Mouse (Mus musculus): Measurements from ENCODE around the gene Nelfcd. TPM values are rescaled to one million over a fixed set of nuclear protein-coding genes. Genes with fewer than 3 reads are reported as not detected.

The Nelfcd gene
- total RNA-seq, 1 experiment: 63.8 TPM

GRCm38 (mm10) chr2:174428996-174429591, 13.5 kb downstream of the Nelfcd start:
- peaks cover 67% of the 10 kb centered on the region for H3K36me3 ChIP-seq (ENCODE audit: control insufficient read depth, insufficient read depth, low read length, poor library complexity, severe bottlenecking)
- H3K9ac ChIP-seq (ENCODE audit: insufficient read depth, low read depth, low read length, poor library complexity, severe bottlenecking): no peak overlapping the region
- DNase-seq (ENCODE audit: low read depth, low spot score): no peak
- peaks cover 0 to 7% of the 10 kb centered on the region in 2 experiments; a peak in 1 of 4 replicates for H3K4me1 ChIP-seq (ENCODE audit: control insufficient read depth in 2 of 2, insufficient read depth in 2 of 2, low read length in 2 of 2, poor library complexity in 1 of 2)
- H3K27ac ChIP-seq (ENCODE audit: insufficient read depth, low read depth, low read length, poor library complexity, severe bottlenecking): no peak overlapping the region
- no peaks in the 10 kb centered on the region for H3K9me3 ChIP-seq (ENCODE audit: control insufficient read depth, insufficient read depth, low read depth, low read length)
- no peak overlapping the region for H3K4me3 ChIP-seq (ENCODE audit: insufficient read depth in 1 of 2, low read depth in 1 of 2, low read length in 2 of 2, poor library complexity in 1 of 2, severe bottlenecking in 1 of 2)
- in situ Hi-C loops (cut with MboI; ENCODE audit: low sequenced_read_pairs in 2 of 2, unreplicated experiment in 2 of 2): no loop called here
- no peak for TF ChIP-seq HCFC1 (IDR thresholded peaks at IDR 0.05; ENCODE audit: borderline replicate concordance, insufficient read depth, low read length)
- TF ChIP-seq ZC3H11A (IDR thresholded peaks at IDR 0.05; ENCODE audit: borderline replicate concordance, low read depth, low read length): no peak
- TF ChIP-seq CHD2 (IDR thresholded peaks at IDR 0.05; ENCODE audit: low read depth, low read length): no peak
- no peak for TF ChIP-seq MAFK (IDR thresholded peaks at IDR 0.05; ENCODE audit: insufficient read depth, low read depth, low read length)
- no peak for TF ChIP-seq ZNF384 (IDR thresholded peaks at IDR 0.05; ENCODE audit: low read depth, low read length)

- in situ Hi-C loops (cut with MboI; ENCODE audit: low sequenced_read_pairs in 2 of 2, unreplicated experiment in 2 of 2): no loop called here
- TF ChIP-seq ZC3H11A (IDR thresholded peaks at IDR 0.05; ENCODE audit: borderline replicate concordance, low read depth, low read length) (no peak), CHD2 (IDR thresholded peaks at IDR 0.05; ENCODE audit: low read depth, low read length) (no peak), HCFC1 (IDR thresholded peaks at IDR 0.05; ENCODE audit: borderline replicate concordance, insufficient read depth, low read length) (no peak), MAFK (IDR thresholded peaks at IDR 0.05; ENCODE audit: insufficient read depth, low read depth, low read length) (no peak), ZNF384 (IDR thresholded peaks at IDR 0.05; ENCODE audit: low read depth, low read length) (no peak)
- peaks cover 0 to 30% of the 10 kb centered on the region in 2 experiments; a peak in 2 of 4 replicates for H3K4me1 ChIP-seq (ENCODE audit: control insufficient read depth in 2 of 2, insufficient read depth in 2 of 2, low read length in 2 of 2, poor library complexity in 1 of 2)
- no peak overlapping the region for H3K27ac ChIP-seq (ENCODE audit: insufficient read depth, low read depth, low read length, poor library complexity, severe bottlenecking)
- H3K4me3 ChIP-seq (ENCODE audit: insufficient read depth in 1 of 2, low read depth in 1 of 2, low read length in 2 of 2, poor library complexity in 1 of 2, severe bottlenecking in 1 of 2): no peak overlapping the region
- H3K36me3 ChIP-seq (ENCODE audit: control insufficient read depth, insufficient read depth, low read length, poor library complexity, severe bottlenecking): peaks cover 35% of the 10 kb centered on the region
- no peaks in the 10 kb centered on the region for H3K9me3 ChIP-seq (ENCODE audit: control insufficient read depth, insufficient read depth, low read depth, low read length)
- DNase-seq (ENCODE audit: low read depth, low spot score): no peak
- H3K9ac ChIP-seq (ENCODE audit: insufficient read depth, low read depth, low read length, poor library complexity, severe bottlenecking): no peak overlapping the region
These were observed 19.3 kb downstream of the Nelfcd start for GRCm38 (mm10) chr2:174434943-174435342.

GRCm38 (mm10) chr2:174436076-174436701, 20.6 kb downstream of the Nelfcd start:
- Histone ChIP-seq H3K9ac (ENCODE audit: insufficient read depth, low read depth, low read length, poor library complexity, severe bottlenecking) (no peak overlapping the region), H3K4me1 (ENCODE audit: control insufficient read depth in 2 of 2, insufficient read depth in 2 of 2, low read length in 2 of 2, poor library complexity in 1 of 2) (peaks cover 0 to 30% of the 10 kb centered on the region in 2 experiments; a peak in 2 of 4 replicates), H3K27ac (ENCODE audit: insufficient read depth, low read depth, low read length, poor library complexity, severe bottlenecking) (no peak overlapping the region), H3K36me3 (ENCODE audit: control insufficient read depth, insufficient read depth, low read length, poor library complexity, severe bottlenecking) (peaks cover 33% of the 10 kb centered on the region), H3K4me3 (ENCODE audit: insufficient read depth in 1 of 2, low read depth in 1 of 2, low read length in 2 of 2, poor library complexity in 1 of 2, severe bottlenecking in 1 of 2) (no peak overlapping the region), H3K9me3 (ENCODE audit: control insufficient read depth, insufficient read depth, low read depth, low read length) (no peaks in the 10 kb centered on the region)
- in situ Hi-C loops (cut with MboI; ENCODE audit: low sequenced_read_pairs in 2 of 2, unreplicated experiment in 2 of 2): no loop called here
- TF ChIP-seq MAFK (IDR thresholded peaks at IDR 0.05; ENCODE audit: insufficient read depth, low read depth, low read length) (no peak), CHD2 (IDR thresholded peaks at IDR 0.05; ENCODE audit: low read depth, low read length) (no peak), ZC3H11A (IDR thresholded peaks at IDR 0.05; ENCODE audit: borderline replicate concordance, low read depth, low read length) (no peak), ZNF384 (IDR thresholded peaks at IDR 0.05; ENCODE audit: low read depth, low read length) (no peak), HCFC1 (IDR thresholded peaks at IDR 0.05; ENCODE audit: borderline replicate concordance, insufficient read depth, low read length) (no peak)
- DNase-seq (ENCODE audit: low read depth, low spot score): no peak

- DNase-seq (ENCODE audit: low read depth, low spot score): no peak
- peaks cover 0 to 30% of the 10 kb centered on the region in 2 experiments; a peak in 2 of 4 replicates for H3K4me1 ChIP-seq (ENCODE audit: control insufficient read depth in 2 of 2, insufficient read depth in 2 of 2, low read length in 2 of 2, poor library complexity in 1 of 2)
- no peak overlapping the region for H3K4me3 ChIP-seq (ENCODE audit: insufficient read depth in 1 of 2, low read depth in 1 of 2, low read length in 2 of 2, poor library complexity in 1 of 2, severe bottlenecking in 1 of 2)
- peaks cover 33% of the 10 kb centered on the region for H3K36me3 ChIP-seq (ENCODE audit: control insufficient read depth, insufficient read depth, low read length, poor library complexity, severe bottlenecking)
- no peak overlapping the region; the same call in 1 of the 2 replicates for H3K27ac ChIP-seq (ENCODE audit: insufficient read depth, low read depth, low read length, poor library complexity, severe bottlenecking)
- TF ChIP-seq ZNF384 (IDR thresholded peaks at IDR 0.05; ENCODE audit: low read depth, low read length): no peak
- TF ChIP-seq MAFK (IDR thresholded peaks at IDR 0.05; ENCODE audit: insufficient read depth, low read depth, low read length): no peak
- no peak for TF ChIP-seq CHD2 (IDR thresholded peaks at IDR 0.05; ENCODE audit: low read depth, low read length)
- no peak for TF ChIP-seq ZC3H11A (IDR thresholded peaks at IDR 0.05; ENCODE audit: borderline replicate concordance, low read depth, low read length)
- no peak for TF ChIP-seq HCFC1 (IDR thresholded peaks at IDR 0.05; ENCODE audit: borderline replicate concordance, insufficient read depth, low read length)
- in situ Hi-C loops (cut with MboI; ENCODE audit: low sequenced_read_pairs in 2 of 2, unreplicated experiment in 2 of 2): no loop called here
- no peaks in the 10 kb centered on the region for H3K9me3 ChIP-seq (ENCODE audit: control insufficient read depth, insufficient read depth, low read depth, low read length)
- H3K9ac ChIP-seq (ENCODE audit: insufficient read depth, low read depth, low read length, poor library complexity, severe bottlenecking): no peak overlapping the region
These were observed 21.5 kb downstream of the Nelfcd start for GRCm38 (mm10) chr2:174436916-174437696.

Measured in ES-E14 (cell line).